Mouse (Mus musculus) thymus, postnatal 14 days (tissue): ENCODE data around the gene Cpxm2.

ENCODE experiments used
- DNase-seq: peaks from one replicate; pipeline ENCODE4 v3.0.0; 2021

The Cpxm2 gene

DNA sequence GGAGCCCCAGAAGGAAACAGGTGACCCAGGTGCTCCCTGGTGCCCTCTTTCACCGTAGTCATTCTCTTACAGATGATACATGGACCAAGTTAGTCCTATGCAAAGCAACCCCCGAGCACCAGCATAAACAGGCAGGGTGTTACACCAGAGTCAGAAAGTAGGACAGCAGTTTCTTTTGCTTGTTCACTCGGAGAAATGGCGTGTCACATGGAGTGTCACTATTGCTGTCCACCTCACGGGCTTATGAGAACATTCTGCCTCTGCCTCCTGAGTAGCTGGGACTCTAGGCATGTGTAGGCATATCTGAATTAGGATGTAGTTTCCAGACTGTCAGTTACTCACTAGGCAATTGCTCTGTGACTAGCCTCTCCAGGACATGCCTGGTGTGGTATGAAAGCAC, 140.6 kb downstream of the Cpxm2 start:
- no peak for DNase-seq

GRCm38 (mm10) chr7:132012969-132013679, 141.4 kb downstream of the Cpxm2 start:
- DNase-seq, result no peak

DNA sequence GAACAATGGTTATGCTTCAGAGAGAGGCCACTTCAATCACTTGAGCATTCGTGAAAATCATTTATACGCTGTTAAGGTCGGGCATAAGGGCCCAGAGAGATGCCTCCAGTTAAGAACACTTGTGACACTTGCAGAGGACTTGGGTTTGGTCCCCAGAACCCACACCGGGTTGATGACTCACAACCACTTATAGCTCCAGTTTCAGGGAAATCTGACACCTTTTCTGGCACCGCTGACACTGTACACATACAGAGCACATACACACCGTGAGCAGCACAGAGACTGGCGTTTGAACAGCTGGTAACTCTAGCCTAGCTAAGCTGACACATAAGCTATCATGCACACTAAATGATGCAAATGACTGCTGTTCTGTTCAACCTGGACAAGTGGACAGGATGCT, 145.5 kb downstream of the Cpxm2 start:
- no peak for DNase-seq

- DNase-seq, result no peak
Observed at GRCm38 (mm10) chr7:132005996-132006696, 148.4 kb downstream of the Cpxm2 start.

DNA sequence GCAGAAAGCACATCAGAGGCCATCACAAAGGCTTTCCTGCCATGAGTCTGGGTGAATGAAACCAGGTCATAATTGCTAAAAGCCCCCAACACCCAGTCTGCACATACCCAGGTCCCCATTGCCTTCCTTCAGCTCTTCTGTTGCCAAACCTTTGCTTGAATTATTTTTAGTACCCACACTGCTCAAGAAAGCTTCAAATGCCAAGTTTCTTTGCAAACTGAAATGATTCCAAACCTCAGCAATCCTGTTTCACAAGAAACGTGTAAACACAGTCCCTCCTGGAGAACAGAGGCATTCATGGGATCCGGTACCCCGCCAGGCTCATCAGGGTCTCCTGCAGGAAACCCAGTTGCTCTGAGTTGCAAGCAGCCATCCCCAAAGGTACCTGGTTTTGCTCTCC, 161.7 kb downstream of the Cpxm2 start:
- DNase-seq, result no peak

- DNase-seq, result no peak
Observed at GRCm38 (mm10) chr7:131992226-131992625, 162.3 kb downstream of the Cpxm2 start.

GRCm38 (mm10) chr7:131989056-131989455, 165.5 kb downstream of the Cpxm2 start:
- DNase-seq, result no peak
